Mouse (Mus musculus): Measurements from ENCODE around the gene I0C0044D17Rik. TPM values are rescaled to one million over a fixed set of nuclear protein-coding genes. Genes with fewer than 3 reads are reported as not detected.

Gene I0C0044D17Rik
- total RNA-seq, 4 experiments from 2014 or later: not detected

DNA sequence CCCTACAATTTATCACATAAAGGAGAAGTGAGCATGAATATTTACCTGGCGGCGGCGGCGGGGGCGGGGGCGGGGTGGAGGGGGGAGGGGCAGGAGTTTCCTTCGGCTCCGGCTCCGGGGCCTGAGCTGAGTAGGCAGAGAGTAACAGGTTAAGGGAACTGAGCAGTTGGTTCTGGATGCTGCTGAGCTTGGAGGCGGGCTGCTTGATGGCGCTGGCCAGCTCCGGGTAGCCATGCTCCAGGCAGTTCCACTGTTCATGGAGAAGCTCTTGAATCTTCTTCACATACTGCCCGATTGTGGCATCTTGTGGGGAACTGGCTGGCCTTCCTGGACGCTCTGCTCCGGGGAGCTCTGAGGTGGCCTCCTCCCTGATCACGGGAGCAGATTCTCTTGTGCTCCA, 45.4 kb downstream of the I0C0044D17Rik start:
- no peak for DNase-seq (ENCODE audit: low spot score in 2 of 2)

DNA sequence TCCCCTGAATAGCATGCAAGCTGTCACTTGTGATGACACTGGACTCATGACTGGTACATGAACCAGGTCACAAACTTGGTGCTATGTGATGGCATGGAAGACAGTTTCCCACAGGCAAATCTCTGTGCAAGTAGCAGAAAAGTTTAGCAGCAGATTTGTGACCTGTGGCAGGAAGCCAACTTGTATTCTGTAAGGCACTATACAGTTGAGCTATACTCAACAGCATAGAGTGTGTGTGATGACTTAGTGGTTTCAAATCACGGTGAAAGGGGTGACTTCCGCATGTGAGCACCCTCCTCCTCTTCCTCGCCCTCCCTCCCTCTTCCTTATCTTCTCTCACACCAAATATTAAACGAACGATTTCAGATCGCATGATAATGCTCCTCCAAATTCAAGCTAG, 46.2 kb downstream of the I0C0044D17Rik start:
- no peak for DNase-seq (ENCODE audit: low spot score in 2 of 2)

GRCm38 (mm10) chr4:98776721-98777427, 46.8 kb downstream of the I0C0044D17Rik start:
- no peak for DNase-seq (ENCODE audit: low spot score in 2 of 2)

- DNase-seq (ENCODE audit: low spot score in 2 of 2): no peak
Measured at GRCm38 (mm10) chr4:98773785-98774184, 49.9 kb downstream of the I0C0044D17Rik start.

Other genes starting within 250 kb of the I0C0044D17Rik start
- not detected for gene L1td1, start 97.1 kb downstream of the I0C0044D17Rik start, total RNA-seq (2022)
- 1 to 10 TPM; 2.8 to 5.7 (median 3.1) TPM for gene Kank4, start 6.3 kb downstream of the I0C0044D17Rik start, total RNA-seq (2022)
- gene Usp1, start 100.0 kb upstream of the I0C0044D17Rik start, total RNA-seq (2022): 10 to 100 TPM; 25.5 to 29.2 (median 26.7) TPM
- under 1 TPM in 2 of 4 experiments, not detected in 2; 0.47 to 0.75 TPM for gene Angptl3, start 207.1 kb upstream of the I0C0044D17Rik start, total RNA-seq (2022)